Mouse (Mus musculus): ENCODE results near the gene Polr3h.
A peak's percentile ranks its signal among the peaks of the same experiment; 100 is the strongest.

Polr3h gene

DNA sequence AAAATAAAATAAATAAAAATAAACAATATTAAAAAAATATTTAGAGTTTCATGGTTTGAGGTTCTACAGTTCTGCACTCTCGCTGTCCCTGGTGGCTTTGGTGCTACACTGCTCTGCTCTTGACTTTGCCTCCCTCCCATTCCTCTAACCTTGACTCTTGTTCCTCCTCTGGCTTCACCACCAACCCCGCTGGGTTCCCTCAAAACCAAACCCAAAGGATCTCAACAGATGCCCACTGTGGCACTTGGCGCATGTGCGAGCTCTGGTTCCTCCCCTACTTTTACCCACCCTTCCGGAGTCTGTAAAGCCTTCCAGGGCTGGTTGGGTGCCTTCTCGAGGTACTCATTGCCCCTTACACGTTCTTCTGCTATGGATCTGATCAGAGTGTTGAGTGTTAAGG, 83.8 kb downstream of the Polr3h start:
- no peak for DNase-seq (ENCODE audit: low read depth)

DNA sequence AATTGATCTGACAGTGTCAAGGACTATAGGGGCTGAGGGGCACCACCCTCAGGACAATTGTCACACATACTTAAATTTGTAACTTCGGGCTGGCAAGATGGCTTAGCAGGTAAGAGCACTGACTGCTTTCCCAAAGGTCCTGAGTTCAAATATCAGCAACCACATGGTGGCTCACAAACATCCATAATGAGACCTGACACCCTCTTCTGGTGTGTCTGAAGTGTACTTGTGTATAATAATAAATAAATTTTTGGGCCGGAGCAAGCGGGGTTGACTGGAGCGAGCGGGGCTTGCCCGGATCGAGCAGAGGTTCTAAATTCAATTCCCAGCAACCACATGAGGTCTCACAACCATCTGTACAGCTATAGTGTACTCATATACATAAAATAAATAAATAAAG, 85.7 kb downstream of the Polr3h start:
- DNase-seq (ENCODE audit: low read depth), result no peak

GRCm38 (mm10) chr15:81839634-81840033, 86.4 kb downstream of the Polr3h start:
- DNase-seq (ENCODE audit: low read depth), result peak; percentile 78

GRCm38 (mm10) chr15:81838554-81839235, 87.3 kb downstream of the Polr3h start:
- no peak for DNase-seq (ENCODE audit: low read depth)

Measured in fibroblast of lung, adult 2 months (primary cell).